Comparison of ENCODE assay signal across 17 mouse cellular contexts in the genomic region with DNA sequence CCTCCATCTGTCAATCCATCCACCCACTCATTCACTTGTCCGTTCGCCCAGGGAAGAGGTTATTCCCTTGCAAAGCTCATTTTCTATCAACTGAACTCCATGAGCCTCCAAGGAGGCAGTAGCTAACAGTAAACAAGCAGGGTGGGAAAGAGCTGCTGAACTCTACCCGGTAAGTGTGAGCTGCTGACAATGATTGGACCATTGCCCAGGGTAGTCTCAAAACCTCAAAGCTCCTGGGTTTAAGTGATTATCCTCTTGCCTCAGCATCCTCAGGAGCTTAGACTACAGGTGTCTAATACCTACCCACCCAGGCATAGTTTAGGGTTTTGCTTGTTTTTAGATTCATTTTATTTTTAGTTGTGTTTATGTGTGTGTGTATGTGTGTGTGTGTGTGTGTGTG.
DNase-seq lines count a peak whose midpoint lies in the region; ATAC-seq and TF ChIP-seq lines count a peak whose summit lies in the region.
"Had no signal": no experiment of that assay in that cellular context is flagged by ENCODE, and none has a peak within 500 bp of the region (broad histone marks: within the 10 kb centered on the region; RNA-seq: fewer than 3 reads in every experiment).

No protein-coding gene starts in this region.

- no peaks in the 10 kb centered on the region for H3K27me3 ChIP-seq in MEL (ENCODE audit: control insufficient read depth in 1 of 2, insufficient read depth in 2 of 2, low read length in 2 of 2)
- H3K27me3 ChIP-seq in forebrain, embryonic 11.5 days (ENCODE audit: control insufficient read depth, insufficient read depth, low read length), result no peaks in the 10 kb centered on the region
- H3K27me3 ChIP-seq: embryonic facial prominence, embryonic 13.5 days; forebrain, embryonic 12.5 days; Patski had no signal

- no peaks in the 10 kb centered on the region; a peak in 1 of 4 replicates for H3K4me1 ChIP-seq in MEL (ENCODE audit: control insufficient read depth in 1 of 2, insufficient read depth in 2 of 2, low read length in 2 of 2)
- no peaks in the 10 kb centered on the region for H3K4me1 ChIP-seq in forebrain, embryonic 11.5 days (replicated peaks; ENCODE audit: control insufficient read depth, insufficient read depth, low read length)
- H3K4me1 ChIP-seq: embryonic facial prominence, embryonic 13.5 days had no signal

- H3K9me3 ChIP-seq in MEL (replicated peaks; ENCODE audit: insufficient read depth, low read length), result no peaks in the 10 kb centered on the region
- no peaks in the 10 kb centered on the region; the same call in 1 of the 2 replicates for H3K9me3 ChIP-seq in forebrain, embryonic 11.5 days (ENCODE audit: control insufficient read depth, low read length)
- H3K9me3 ChIP-seq: embryonic facial prominence, embryonic 13.5 days; forebrain, embryonic 12.5 days had no signal

- WGBS in forebrain, embryonic 11.5 days, result 81% methylated on average over 3 of the region's 3 CpGs

- no peak overlapping the region for H3K4me3 ChIP-seq in MEL (ENCODE audit: control insufficient read depth in 1 of 2, insufficient read depth in 1 of 2, low read depth in 2 of 2, low read length in 2 of 2)
- H3K4me3 ChIP-seq in forebrain, embryonic 11.5 days (ENCODE audit: low read depth, low read length), result no peak overlapping the region
- H3K4me3 ChIP-seq: embryonic facial prominence, embryonic 13.5 days; forebrain, embryonic 12.5 days had no signal

- 0 out of 2 replicates have a peak, but pooled peaks have one; percentile 14 for ATAC-seq in megakaryocyte progenitor cell, adult 5-6 weeks (replicated peaks; ENCODE audit: poor library complexity)
- no peak for ATAC-seq in forebrain, embryonic 11.5 days (replicated peaks; ENCODE audit: low FRiP score)
- ATAC-seq: activated CD4-positive, CD25-positive, alpha-beta regulatory T cell, adult 4 months; Patski had no signal

- intact Hi-C loops in gastrocnemius, postnatal 14 days (cut with DNase I; ENCODE audit: low total_unique reads), result no loop called here

- no peak for TF ChIP-seq POLR2A in MEL (IDR thresholded peaks at IDR 0.05; ENCODE audit: control insufficient read depth in 1 of 2, insufficient read depth in 1 of 2, low read depth in 1 of 2, low read length in 2 of 2, poor library complexity in 1 of 2)

- H3K36me3 ChIP-seq in MEL (ENCODE audit: control insufficient read depth in 1 of 2, insufficient read depth in 2 of 2, low read length in 2 of 2), result no peaks in the 10 kb centered on the region
- no peaks in the 10 kb centered on the region for H3K36me3 ChIP-seq in forebrain, embryonic 11.5 days (ENCODE audit: control insufficient read depth, insufficient read depth, low read length)
- H3K36me3 ChIP-seq: embryonic facial prominence, embryonic 13.5 days; forebrain, embryonic 12.5 days had no signal

- H3K4me2 ChIP-seq in forebrain, embryonic 11.5 days (ENCODE audit: low read depth, low read length, severe bottlenecking), result no peak overlapping the region
- H3K4me2 ChIP-seq: embryonic facial prominence, embryonic 13.5 days; forebrain, embryonic 12.5 days had no signal

- TF ChIP-seq CTCF in MEL (IDR thresholded peaks at IDR 0.05 in 2 of 3, conservative IDR thresholded peaks at IDR 0.05 in 1 of 3; ENCODE audit: control insufficient read depth in 1 of 3, insufficient read depth in 1 of 3, low read depth in 2 of 3, low read length in 3 of 3, poor library complexity in 1 of 3, severe bottlenecking in 1 of 3), result no peak

- peak; percentile 56 for DNase-seq in heart, adult 11 months
- DNase-seq in heart, postnatal 4 days, result no peak
- peak; percentile 22 for DNase-seq in MEL (ENCODE audit: low read depth, low spot score)
- no peak for DNase-seq in forebrain, embryonic 11.5 days (ENCODE audit: low spot score)
- DNase-seq in gastrocnemius, postnatal 14 days, result no peak
- DNase-seq: adrenal gland, adult 8-10 months; adrenal gland, postnatal 14 days; adrenal gland, postnatal 36 days; cerebellum, adult 11-12 months; cerebellum, adult 2 months; cerebellum, adult 9-10 months; cerebellum, postnatal 25 days had no signal

- TF ChIP-seq RAD21 in MEL (IDR thresholded peaks at IDR 0.05; ENCODE audit: low read depth, low read length), result no peak

- no peak for TF ChIP-seq EP300 in MEL (IDR thresholded peaks at IDR 0.05; ENCODE audit: low read depth in 1 of 2, low read length in 2 of 2)

- no peak overlapping the region for H3K27ac ChIP-seq in MEL (ENCODE audit: control insufficient read depth, low read depth, low read length)
- no peak overlapping the region for H3K27ac ChIP-seq in forebrain, embryonic 11.5 days (ENCODE audit: low read depth, low read length)
- H3K27ac ChIP-seq: embryonic facial prominence, embryonic 13.5 days; forebrain, embryonic 12.5 days had no signal

- H3K79me2 ChIP-seq in MEL (ENCODE audit: control insufficient read depth, insufficient read depth, low read length, poor library complexity), result no peaks in the 10 kb centered on the region

- H3K9ac ChIP-seq in MEL (ENCODE audit: control insufficient read depth, low read depth, low read length, poor library complexity, severe bottlenecking), result no peak overlapping the region
- no peak overlapping the region for H3K9ac ChIP-seq in forebrain, embryonic 11.5 days (ENCODE audit: low read length)
- H3K9ac ChIP-seq: embryonic facial prominence, embryonic 13.5 days; forebrain, embryonic 12.5 days had no signal

TF ChIP-seq in MEL, 35 proteins besides CTCF, POLR2A, EP300 and RAD21:
- no peak for TF ChIP-seq POLR2AphosphoS2 (IDR thresholded peaks at IDR 0.05; ENCODE audit: low read length)
- TF ChIP-seq E2F4 (IDR thresholded peaks at IDR 0.05; ENCODE audit: borderline replicate concordance, low read depth, low read length), result no peak
- no peak for TF ChIP-seq ELF1 (IDR thresholded peaks at IDR 0.05; ENCODE audit: low read depth, low read length)
- TF ChIP-seq ZMIZ1 (IDR thresholded peaks at IDR 0.05; ENCODE audit: low read depth, low read length), result no peak
- no peak for TF ChIP-seq MXI1 (IDR thresholded peaks at IDR 0.05; ENCODE audit: low read depth, low read length)
- TF ChIP-seq HCFC1 (IDR thresholded peaks at IDR 0.05; ENCODE audit: low read depth, low read length), result no peak
- no peak for TF ChIP-seq MAZ (IDR thresholded peaks at IDR 0.05; ENCODE audit: low read depth, low read length)
- no peak for TF ChIP-seq JUND (IDR thresholded peaks at IDR 0.05; ENCODE audit: low read depth, low read length)
- TF ChIP-seq GABPA (IDR thresholded peaks at IDR 0.05; ENCODE audit: low read depth, low read length), result no peak
- no peak for TF ChIP-seq USF2 (IDR thresholded peaks at IDR 0.05; ENCODE audit: borderline replicate concordance in 1 of 2, insufficient read depth in 1 of 2, low read depth in 1 of 2, low read length in 2 of 2)
- TF ChIP-seq GATA1 (IDR thresholded peaks at IDR 0.05; ENCODE audit: low read depth, low read length), result no peak
- no peak for TF ChIP-seq MYC (IDR thresholded peaks at IDR 0.05; ENCODE audit: low read depth, low read length)

Comparison
In these comparisons a context has a peak if more than half of its experiments do, and no peak if none do; other contexts are left out.
1. DNase-seq: peak in heart, adult 11 months (single experiment) and MEL (single experiment); none in heart, postnatal 4 days (single experiment), forebrain, embryonic 11.5 days (single experiment) and gastrocnemius, postnatal 14 days (single experiment).